Mouse (Mus musculus) midbrain, embryonic 14.5 days (tissue): Measurements from ENCODE around the gene Tpp1. TPM values are rescaled to one million over a fixed set of nuclear protein-coding genes. Genes with fewer than 3 reads are reported as not detected.
"Not testable (repeated sequence)": the region's sequence is repeated elsewhere in the genome, so short reads cannot be mapped to it uniquely, and the experiment has no call there.

Experiments used
- ATAC-seq: fragments of 200-750 bp; cut with Nextera tagmentation; 2 replicates; pipeline ENCODE4 v1.8.0; 2017; ENCODE audit warnings: moderate number of reproducible peaks, moderate library complexity; ENCODE audit not compliant: low FRiP score, low TSS enrichment
- DNase-seq: peaks from one replicate; pipeline ENCODE4 v3.0.0-alpha.2; 2015
- H3K27ac ChIP-seq: fragments of 300-500 bp; sonication (generic); replicated peaks from 2 replicates; pipeline ENCODE4 v1.5.1; 2014; ENCODE audit warnings: mild to moderate bottlenecking, low read depth, low read length, moderate library complexity
- H3K27me3 ChIP-seq: fragments of 300-500 bp; sonication (generic); 2 replicates; pipeline ENCODE4 v1.6.1; 2014; ENCODE audit warnings: low read length, control low read depth, mixed read lengths; ENCODE audit not compliant: control insufficient read depth, insufficient read depth
- H3K36me3 ChIP-seq: fragments of 300-500 bp; sonication (generic); 2 replicates; pipeline ENCODE4 v1.6.1; 2014; ENCODE audit warnings: low read length, control low read depth; ENCODE audit not compliant: control insufficient read depth, insufficient read depth
- H3K4me1 ChIP-seq: fragments of 300-500 bp; sonication (generic); 2 replicates; pipeline ENCODE4 v1.6.1; 2014; ENCODE audit warnings: mild to moderate bottlenecking, antibody characterized with exemption, low read length, control low read depth; ENCODE audit not compliant: control insufficient read depth, insufficient read depth
- H3K4me2 ChIP-seq: fragments of 300-500 bp; sonication (generic); 2 replicates; pipeline ENCODE4 v1.6.1; 2014; ENCODE audit warnings: mild to moderate bottlenecking, low read length, moderate library complexity
- H3K4me3 ChIP-seq: fragments of 300-500 bp; sonication (generic); replicated peaks from 2 replicates; pipeline ENCODE4 v1.5.1; 2014; ENCODE audit warnings: low read depth, low read length
- H3K9ac ChIP-seq: fragments of 300-500 bp; sonication (generic); replicated peaks from 2 replicates; pipeline ENCODE4 v1.6.1; 2014; ENCODE audit warnings: mild to moderate bottlenecking, low read length, moderate library complexity
- H3K9me3 ChIP-seq: fragments of 300-500 bp; sonication (generic); 2 replicates; pipeline ENCODE4 v1.6.1; 2016; ENCODE audit warnings: low read length, control low read depth, mixed read lengths; ENCODE audit not compliant: control insufficient read depth
- WGBS: fragments of 180-500 bp; shearing (Covaris S2); extraction: QIAGEN DNeasy Blood & Tissue Kit; methylation state at CpG from one replicate; pipeline ENCODE4 v1.1.7; 2014; 5-methylcytosine and 5-hydroxymethylcytosine counted together
- polyA plus RNA-seq: library from polyadenylated mRNA; unstranded; fragments of >200 nt; fragmentation: Nextera tagmentation; extraction: Ambion mirVana; gene quantifications from 2 replicates; pipeline ENCODE4 v1.2.1, GENCODE M21; 2014

The Tpp1 gene
- polyA plus RNA-seq, 1 experiment from 2014 or later: 49.5 TPM

GRCm38 (mm10) chr7:105747776-105748175, 4.3 kb downstream of the Tpp1 start:
- no peak overlapping the region for H3K4me2 ChIP-seq
- 90% methylated on average over 2 of the region's 2 CpGs for WGBS
- DNase-seq: no peak
- no peak overlapping the region for H3K27ac ChIP-seq
- H3K9ac ChIP-seq: no peak overlapping the region
- no peaks in the 10 kb centered on the region for H3K27me3 ChIP-seq
- no peak overlapping the region for H3K4me3 ChIP-seq
- peaks cover 36% of the 10 kb centered on the region for H3K36me3 ChIP-seq
- ATAC-seq: no peak
- H3K9me3 ChIP-seq: no peaks in the 10 kb centered on the region
- 0 out of 2 replicates have a peak, but pooled peaks cover 7% of the 10 kb centered on the region for H3K4me1 ChIP-seq

GRCm38 (mm10) chr7:105743926-105744590, 8.0 kb downstream of the Tpp1 start, which contains the start of gene Taf10:
TSS of gene Taf10 (minus strand) at chr7:105744361.
- H3K9me3 ChIP-seq: no peaks in the 10 kb centered on the region
- 0 out of 2 replicates have a peak, but pooled peaks cover 7% of the 10 kb centered on the region for H3K4me1 ChIP-seq
- peaks cover 58% of the 10 kb centered on the region for H3K36me3 ChIP-seq
- DNase-seq (peak; percentile 95), ATAC-seq (peak; percentile 97)
- H3K4me3 ChIP-seq: peak within 1 kb of the TSS; percentile 92
- H3K9ac ChIP-seq: peak within 1 kb of the TSS; percentile 88
- no peaks in the 10 kb centered on the region for H3K27me3 ChIP-seq
- peak within 1 kb of the TSS; percentile 80 for H3K27ac ChIP-seq
- H3K4me2 ChIP-seq: peak within 1 kb of the TSS; percentile 89
- under 1% methylated on average over 62 of the region's 67 CpGs for WGBS

DNA sequence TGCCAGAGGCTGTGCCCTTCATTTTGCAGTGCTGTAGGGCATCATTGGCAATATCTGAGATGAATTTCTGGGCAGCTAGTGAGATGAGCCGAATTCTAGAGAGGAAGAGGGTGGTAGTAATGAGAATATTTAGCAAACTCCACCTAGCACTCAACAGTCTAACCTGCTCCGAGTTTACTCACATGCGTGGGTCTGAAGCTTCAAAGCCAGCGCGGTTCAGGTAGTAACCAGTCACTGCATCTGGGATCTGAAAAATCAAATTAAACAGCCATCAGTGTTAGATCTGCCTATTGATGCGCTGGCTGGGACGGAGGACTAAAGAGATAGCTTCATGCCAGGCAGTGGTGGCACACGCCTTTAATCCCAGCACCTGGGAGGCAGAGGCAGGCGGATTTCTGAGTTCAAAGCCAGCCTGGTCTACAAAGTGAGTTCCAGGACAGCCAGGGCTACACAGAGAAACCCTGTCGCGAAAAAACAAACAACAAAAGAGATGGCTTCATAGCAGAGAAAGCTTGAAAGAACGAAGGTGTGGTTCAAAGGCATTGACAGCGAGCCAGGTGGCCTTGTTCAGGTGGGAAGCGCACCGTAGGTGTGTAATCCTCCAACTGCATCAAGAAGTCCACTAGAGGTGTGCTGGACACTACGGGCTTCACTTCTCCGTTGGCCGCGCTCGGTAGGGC, 8.6 kb downstream of the Tpp1 start:
- H3K36me3 ChIP-seq: peaks cover 57% of the 10 kb centered on the region
- ATAC-seq, H3K4me1 ChIP-seq, H3K27me3 ChIP-seq, H3K9me3 ChIP-seq, DNase-seq: not testable (repeated sequence)
- H3K4me3 ChIP-seq: peak overlapping the region; percentile 92
- H3K4me2 ChIP-seq: peak overlapping the region; percentile 89
- 35% methylated on average over 20 of the region's 20 CpGs for WGBS
- peak overlapping the region; percentile 80; the same call in 1 of the 2 replicates for H3K27ac ChIP-seq
- H3K9ac ChIP-seq: peak overlapping the region; percentile 88

DNA sequence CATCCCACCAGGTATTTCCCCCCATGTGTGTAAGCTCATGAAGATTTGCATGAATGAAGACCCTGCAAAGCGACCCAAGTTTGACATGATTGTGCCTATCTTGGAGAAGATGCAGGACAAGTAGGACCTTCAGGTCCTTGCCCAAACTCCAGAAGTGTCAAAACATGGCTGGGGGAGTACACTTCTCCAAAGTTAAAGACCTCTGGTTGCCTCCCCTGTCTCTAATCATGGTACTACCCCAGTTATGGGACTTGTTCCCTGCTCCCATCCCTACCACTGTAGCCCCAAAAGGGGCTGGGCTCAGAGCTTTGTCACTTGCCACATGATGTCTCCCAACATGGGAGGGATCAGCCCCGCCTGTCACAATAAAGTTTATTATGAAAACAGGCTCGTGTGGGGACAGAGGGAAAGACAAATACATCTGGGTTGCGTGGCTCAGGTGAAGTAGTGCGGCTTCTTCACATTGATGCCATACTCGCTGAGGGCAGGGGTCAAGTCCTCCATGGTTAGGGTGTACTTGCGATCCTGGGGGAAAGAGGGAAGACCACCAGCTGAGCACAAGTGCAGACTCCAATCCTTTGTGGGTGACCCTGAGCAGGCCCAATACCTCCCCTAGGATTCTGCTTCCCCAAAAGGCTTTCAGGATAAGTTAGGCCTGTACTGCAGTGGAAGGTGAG, 9.4 kb downstream of the Tpp1 start:
- not testable (repeated sequence) for H3K27ac ChIP-seq, H3K4me3 ChIP-seq, H3K27me3 ChIP-seq, ATAC-seq, DNase-seq, H3K9me3 ChIP-seq, H3K4me2 ChIP-seq, H3K9ac ChIP-seq
- H3K36me3 ChIP-seq: peaks cover 54% of the 10 kb centered on the region
- 87% methylated on average over 7 of the region's 7 CpGs for WGBS
- H3K4me1 ChIP-seq: peaks cover 12% of the 10 kb centered on the region; the same call in 1 of the 2 replicates

DNA sequence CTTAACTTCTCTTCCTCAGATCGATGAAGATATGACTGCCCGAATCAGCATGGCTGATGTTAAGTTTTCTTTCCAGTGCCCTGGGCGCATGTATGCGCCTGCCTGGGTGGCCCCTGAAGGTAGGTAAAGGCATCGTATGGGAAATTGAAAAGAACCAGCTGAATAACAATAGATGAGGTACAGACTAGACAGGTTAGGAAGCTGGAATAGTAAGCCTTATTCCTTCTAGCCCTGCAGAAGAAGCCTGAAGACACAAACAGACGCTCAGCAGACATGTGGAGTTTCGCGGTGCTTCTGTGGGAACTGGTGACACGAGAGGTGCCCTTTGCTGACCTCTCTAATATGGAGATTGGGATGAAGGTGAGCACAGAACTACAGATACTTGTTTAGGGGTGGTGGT, 10.1 kb downstream of the Tpp1 start:
- no peak overlapping the region for H3K4me3 ChIP-seq
- H3K9ac ChIP-seq: no peak overlapping the region
- H3K36me3 ChIP-seq: peaks cover 49% of the 10 kb centered on the region
- DNase-seq: no peak
- H3K9me3 ChIP-seq: no peaks in the 10 kb centered on the region
- 93% methylated on average over 9 of the region's 9 CpGs for WGBS
- no peaks in the 10 kb centered on the region for H3K27me3 ChIP-seq
- ATAC-seq: no peak
- H3K27ac ChIP-seq: no peak overlapping the region
- no peak overlapping the region for H3K4me2 ChIP-seq
- H3K4me1 ChIP-seq: peaks cover 17% of the 10 kb centered on the region; the same call in 1 of the 2 replicates

DNA sequence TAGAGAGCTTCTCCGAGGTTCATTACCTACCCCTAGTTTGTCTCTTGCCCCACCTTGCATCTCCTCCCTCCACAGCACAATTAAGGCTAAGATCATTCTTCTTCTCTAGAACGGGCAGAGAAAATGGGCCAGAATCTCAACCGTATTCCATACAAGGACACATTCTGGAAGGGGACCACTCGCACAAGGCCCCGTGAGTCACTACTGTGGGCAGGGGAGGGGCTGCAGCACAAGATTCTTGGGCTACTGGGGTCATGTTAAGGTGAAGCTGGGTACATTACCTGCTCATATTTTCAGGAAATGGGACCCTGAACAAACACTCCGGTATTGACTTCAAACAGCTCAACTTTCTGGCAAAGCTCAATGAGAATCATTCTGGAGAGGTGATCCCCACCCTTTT, 11.2 kb downstream of the Tpp1 start:
- peaks cover 17% of the 10 kb centered on the region; the same call in 1 of the 2 replicates for H3K4me1 ChIP-seq
- WGBS: 88% methylated on average over 6 of the region's 6 CpGs
- H3K36me3 ChIP-seq: peaks cover 40% of the 10 kb centered on the region
- DNase-seq: no peak
- no peaks in the 10 kb centered on the region for H3K27me3 ChIP-seq
- no peak overlapping the region for H3K27ac ChIP-seq
- no peak overlapping the region for H3K4me2 ChIP-seq
- no peak overlapping the region for H3K4me3 ChIP-seq
- ATAC-seq: no peak
- no peak overlapping the region for H3K9ac ChIP-seq
- H3K9me3 ChIP-seq: no peaks in the 10 kb centered on the region

GRCm38 (mm10) chr7:105740089-105740795, 11.8 kb downstream of the Tpp1 start:
- ATAC-seq (no peak), DNase-seq (no peak)
- no peaks in the 10 kb centered on the region for H3K27me3 ChIP-seq
- H3K36me3 ChIP-seq: peaks cover 38% of the 10 kb centered on the region
- no peaks in the 10 kb centered on the region for H3K9me3 ChIP-seq
- H3K4me3 ChIP-seq: no peak overlapping the region
- peaks cover 21% of the 10 kb centered on the region; the same call in 1 of the 2 replicates for H3K4me1 ChIP-seq
- 83% methylated on average over 13 of the region's 13 CpGs for WGBS
- H3K27ac ChIP-seq: no peak overlapping the region
- no peak overlapping the region for H3K9ac ChIP-seq
- H3K4me2 ChIP-seq: no peak overlapping the region

GRCm38 (mm10) chr7:105738948-105739347, 13.1 kb downstream of the Tpp1 start:
- no peak overlapping the region for H3K9ac ChIP-seq
- peaks cover 21% of the 10 kb centered on the region; the same call in 1 of the 2 replicates for H3K4me1 ChIP-seq
- no peak overlapping the region for H3K4me3 ChIP-seq
- H3K4me2 ChIP-seq: peak overlapping the region; percentile 94; the same call in 1 of the 2 replicates
- H3K9me3 ChIP-seq: no peaks in the 10 kb centered on the region
- DNase-seq: peak; percentile 28
- H3K36me3 ChIP-seq: peaks cover 41% of the 10 kb centered on the region
- 41% methylated on average over 3 of the region's 3 CpGs for WGBS
- no peak overlapping the region for H3K27ac ChIP-seq
- H3K27me3 ChIP-seq: no peaks in the 10 kb centered on the region
- ATAC-seq: no peak
